In genomic region chr11:113129975-113130374, GRCm38 (mm10) we compare ENCODE assay signal across 22 mouse cellular contexts.
DNase-seq lines count a peak whose midpoint lies in the region; ATAC-seq and TF ChIP-seq lines count a peak whose summit lies in the region.
"Had no signal": no experiment of that assay in that cellular context is flagged by ENCODE, and none has a peak within 500 bp of the region (broad histone marks: within the 10 kb centered on the region; RNA-seq: fewer than 3 reads in every experiment).

No protein-coding gene starts in this region.

- TF ChIP-seq EP300 in liver, postnatal 0 days (IDR thresholded peaks at IDR 0.05; ENCODE audit: low read depth), result peak; percentile 70

- no peaks in the 10 kb centered on the region for H3K36me3 ChIP-seq in liver, embryonic 13.5 days
- H3K36me3 ChIP-seq in liver, postnatal 0 days (replicated peaks; ENCODE audit: insufficient read depth, low read length), result no peaks in the 10 kb centered on the region
- H3K36me3 ChIP-seq: forebrain, embryonic 15.5 days; G1E; hindbrain, embryonic 15.5 days had no signal

- DNase-seq in heart, adult 11 months, result peak; percentile 70
- DNase-seq in heart, postnatal 10 days, result no peak
- DNase-seq in liver, embryonic 13.5 days, result no peak
- DNase-seq in liver, postnatal 0 days, result no peak
- DNase-seq in spleen, adult 18-20 months, result no peak
- no peak for DNase-seq in kidney, postnatal 14 days
- DNase-seq: adrenal gland, postnatal 14 days; B cell, adult 2 months; cerebellum, adult 18-20 months; cerebellum, adult 9-11 months; heart, postnatal 36 days had no signal

- no peak for TF ChIP-seq CTCF in liver, postnatal 0 days (IDR thresholded peaks at IDR 0.05; ENCODE audit: low read depth)

- H3K27me3 ChIP-seq in liver, embryonic 13.5 days, result no peaks in the 10 kb centered on the region
- no peaks in the 10 kb centered on the region for H3K27me3 ChIP-seq in liver, postnatal 0 days (ENCODE audit: insufficient read depth, low read length)
- H3K27me3 ChIP-seq: forebrain, embryonic 15.5 days; heart, embryonic 12.5 days; hindbrain, embryonic 15.5 days; Patski had no signal

- H3K4me3 ChIP-seq in liver, embryonic 13.5 days (replicated peaks), result no peak overlapping the region
- H3K4me3 ChIP-seq in liver, postnatal 0 days (ENCODE audit: low read depth, low read length), result no peak overlapping the region
- H3K4me3 ChIP-seq: embryonic facial prominence, embryonic 10.5 days; erythroblast, embryonic 14.5 days; forebrain, embryonic 15.5 days; heart, embryonic 12.5 days; hindbrain, embryonic 15.5 days had no signal

- no peak overlapping the region for H3K27ac ChIP-seq in liver, embryonic 13.5 days
- H3K27ac ChIP-seq in liver, postnatal 0 days (ENCODE audit: low read depth), result no peak overlapping the region
- H3K27ac ChIP-seq: embryonic facial prominence, embryonic 10.5 days; forebrain, embryonic 15.5 days; hindbrain, embryonic 15.5 days had no signal

- H3K4me1 ChIP-seq in liver, embryonic 13.5 days (replicated peaks), result peaks cover 27% of the 10 kb centered on the region
- peaks cover 12% of the 10 kb centered on the region; the same call in 1 of the 2 replicates for H3K4me1 ChIP-seq in liver, postnatal 0 days (ENCODE audit: insufficient read depth)

- H3K9me3 ChIP-seq in liver, embryonic 13.5 days (replicated peaks), result no peaks in the 10 kb centered on the region
- H3K9me3 ChIP-seq in liver, postnatal 0 days (ENCODE audit: low read length), result no peaks in the 10 kb centered on the region
- H3K9me3 ChIP-seq: embryonic facial prominence, embryonic 10.5 days; forebrain, embryonic 15.5 days; heart, embryonic 12.5 days; hindbrain, embryonic 15.5 days had no signal

- intact Hi-C loops in heart, postnatal 10 days (cut with DNase I), result no loop called here

- WGBS in liver, embryonic 13.5 days (ENCODE audit: insufficient replicate concordance), result 49% methylated on average over 7 of the region's 7 CpGs
- WGBS in liver, postnatal 0 days (ENCODE audit: insufficient replicate concordance), result 69% methylated on average over 7 of the region's 7 CpGs

- peak; percentile 80 for ATAC-seq in liver, embryonic 13.5 days (ENCODE audit: low read depth)
- 0 out of 2 replicates have a peak, but pooled peaks have one; percentile 28 for ATAC-seq in liver, postnatal 0 days
- no peak for ATAC-seq in cerebellum, adult (ENCODE audit: insufficient number of reproducible peaks, low FRiP score, low TSS enrichment)
- ATAC-seq: activated CD4-positive, CD25-positive, alpha-beta regulatory T cell, adult 4 months; CD4-positive, CD25-positive, alpha-beta regulatory T cell, adult 4 months; forebrain, embryonic 15.5 days; inflammation-experienced regulatory T-cells, adult 6 months; Patski had no signal

- no peak overlapping the region for H3K9ac ChIP-seq in liver, embryonic 13.5 days
- no peak overlapping the region for H3K9ac ChIP-seq in liver, postnatal 0 days (replicated peaks)
- H3K9ac ChIP-seq: forebrain, embryonic 15.5 days; heart, embryonic 12.5 days; hindbrain, embryonic 15.5 days had no signal

- no peak overlapping the region for H3K4me2 ChIP-seq in liver, embryonic 13.5 days
- no peak overlapping the region for H3K4me2 ChIP-seq in liver, postnatal 0 days (ENCODE audit: low read depth, low read length)
- H3K4me2 ChIP-seq: forebrain, embryonic 15.5 days; heart, embryonic 12.5 days; hindbrain, embryonic 15.5 days had no signal
